Mouse (Mus musculus) limb, embryonic 15.5 days (tissue): ENCODE measurements at regions not wholly inside any gene's neighbourhood (a gene's known extent, or its start where the extent isn't known, plus 50 kb on each side); places are given as distances from the start of the nearest gene placed in this dataset.

Source experiments
- ATAC-seq: fragments of 200-750 bp; cut with Nextera tagmentation; 2 replicates; pipeline ENCODE4 v1.8.0; 2017; ENCODE audit warnings: low read depth, moderate TSS enrichment; ENCODE audit not compliant: insufficient number of reproducible peaks, low FRiP score, low TSS enrichment
- H3K27ac ChIP-seq: fragments of 300-500 bp; sonication (generic); 2 replicates; pipeline ENCODE4 v1.5.1; 2015; ENCODE audit warnings: moderate library complexity, mild to moderate bottlenecking, inconsistent platforms
- H3K27me3 ChIP-seq: fragments of 300-500 bp; sonication (generic); 2 replicates; pipeline ENCODE4 v1.6.1; 2015; ENCODE audit warnings: inconsistent platforms
- H3K36me3 ChIP-seq: fragments of 300-500 bp; sonication (generic); 2 replicates; pipeline ENCODE4 v1.6.1; 2015; ENCODE audit warnings: inconsistent platforms
- H3K4me1 ChIP-seq: fragments of 300-500 bp; sonication (generic); 2 replicates; pipeline ENCODE4 v1.6.1; 2015; ENCODE audit warnings: inconsistent platforms
- H3K4me2 ChIP-seq: fragments of 300-500 bp; sonication (generic); 2 replicates; pipeline ENCODE4 v1.6.1; 2015; ENCODE audit warnings: mild to moderate bottlenecking, inconsistent platforms
- H3K4me3 ChIP-seq: fragments of 300-500 bp; sonication (generic); 2 replicates; pipeline ENCODE4 v1.5.1; 2015; ENCODE audit warnings: mild to moderate bottlenecking, inconsistent platforms
- H3K9ac ChIP-seq: fragments of 300-500 bp; sonication (generic); 2 replicates; pipeline ENCODE4 v1.6.1; 2015; ENCODE audit warnings: inconsistent platforms
- H3K9me3 ChIP-seq: fragments of 300-500 bp; sonication (generic); 2 replicates; pipeline ENCODE4 v1.6.1; 2016; ENCODE audit warnings: inconsistent platforms
- WGBS: fragments of 180-500 bp; shearing (Covaris S2); methylation state at CpG from one replicate; pipeline ENCODE4 v1.1.7; 2015; 5-methylcytosine and 5-hydroxymethylcytosine counted together

GRCm38 (mm10) chr6:4441618-4442167 lies 62.9 kb upstream of the Col1a2 start:
- no peak overlapping the region for H3K27ac ChIP-seq
- no peak overlapping the region for H3K4me2 ChIP-seq
- no peak overlapping the region for H3K4me3 ChIP-seq
- no peak overlapping the region for H3K9ac ChIP-seq
- WGBS: 50% methylated on average over 4 of the region's 4 CpGs
- ATAC-seq: no peak
- H3K4me1 ChIP-seq: 0 out of 2 replicates have a peak, but pooled peaks cover 3% of the 10 kb centered on the region
- no peaks in the 10 kb centered on the region for H3K27me3 ChIP-seq
- H3K9me3 ChIP-seq: no peaks in the 10 kb centered on the region
- H3K36me3 ChIP-seq: no peaks in the 10 kb centered on the region

DNA sequence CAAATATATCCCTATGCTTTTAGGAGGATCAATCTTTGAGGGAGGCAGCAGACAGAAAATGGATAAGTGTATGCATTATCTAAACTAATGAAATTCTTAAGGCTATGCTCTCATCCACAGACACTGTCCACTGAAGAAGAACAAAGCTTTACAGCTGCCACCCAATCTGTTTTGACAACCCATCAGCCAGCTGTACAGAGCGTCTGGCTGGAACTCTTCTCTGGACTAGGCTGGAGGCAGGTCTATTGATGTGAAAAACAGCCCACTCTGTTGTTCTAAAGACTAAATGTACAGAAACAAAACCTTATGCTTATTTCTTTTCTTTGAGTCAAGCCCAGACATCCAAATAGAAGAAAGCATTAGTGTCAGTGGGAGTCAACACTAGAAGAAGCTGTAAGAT lies 58.7 kb upstream of the Col1a2 start:
- no peak overlapping the region for H3K27ac ChIP-seq
- H3K4me1 ChIP-seq: no peaks in the 10 kb centered on the region
- no peak for ATAC-seq
- 52% methylated on average over 1 of the region's 1 CpGs for WGBS
- no peaks in the 10 kb centered on the region for H3K36me3 ChIP-seq
- H3K9me3 ChIP-seq: no peaks in the 10 kb centered on the region
- no peak overlapping the region for H3K4me3 ChIP-seq
- H3K27me3 ChIP-seq: no peaks in the 10 kb centered on the region
- no peak overlapping the region for H3K4me2 ChIP-seq
- no peak overlapping the region for H3K9ac ChIP-seq

GRCm38 (mm10) chr6:4451227-4451626 lies 53.4 kb upstream of the Col1a2 start:
- ATAC-seq: no peak
- Histone ChIP-seq H3K9ac (no peak overlapping the region), H3K27me3 (no peaks in the 10 kb centered on the region), H3K4me3 (no peak overlapping the region), H3K4me2 (no peak overlapping the region), H3K27ac (no peak overlapping the region), H3K4me1 (peaks cover 5% of the 10 kb centered on the region), H3K36me3 (no peaks in the 10 kb centered on the region), H3K9me3 (no peaks in the 10 kb centered on the region)
- 90% methylated on average over 2 of the region's 2 CpGs for WGBS
